Mouse (Mus musculus) neural tube, embryonic 12.5 days (tissue): Measurements from ENCODE around the gene Fgd2. TPM values are rescaled to one million over a fixed set of nuclear protein-coding genes. Genes with fewer than 3 reads are reported as not detected.
"Not testable (repeated sequence)": the region's sequence is repeated elsewhere in the genome, so short reads cannot be mapped to it uniquely, and the experiment has no call there.

ENCODE experiments used
- ATAC-seq: fragments of 200-750 bp; cut with Nextera tagmentation; 2 replicates; pipeline ENCODE4 v1.8.0; 2017; ENCODE audit warnings: low read depth, mild to moderate bottlenecking, moderate TSS enrichment, moderate library complexity; ENCODE audit not compliant: low FRiP score
- H3K27ac ChIP-seq: fragments of 300-500 bp; sonication (generic); 2 replicates; pipeline ENCODE4 v1.5.1; 2016
- H3K27me3 ChIP-seq: fragments of 300-500 bp; sonication (generic); replicated peaks from 2 replicates; pipeline ENCODE4 v1.6.1; 2016; ENCODE audit warnings: mild to moderate bottlenecking
- H3K36me3 ChIP-seq: fragments of 300-500 bp; sonication (generic); 2 replicates; pipeline ENCODE4 v1.6.1; 2016; ENCODE audit warnings: mild to moderate bottlenecking
- H3K4me1 ChIP-seq: fragments of 300-500 bp; sonication (generic); 2 replicates; pipeline ENCODE4 v1.6.1; 2016
- H3K4me2 ChIP-seq: fragments of 300-500 bp; sonication (generic); replicated peaks from 2 replicates; pipeline ENCODE4 v1.6.1; 2016; ENCODE audit warnings: mild to moderate bottlenecking
- H3K4me3 ChIP-seq: fragments of 300-500 bp; sonication (generic); 2 replicates; pipeline ENCODE4 v1.5.1; 2016
- H3K9ac ChIP-seq: fragments of 300-500 bp; sonication (generic); 2 replicates; pipeline ENCODE4 v1.6.1; 2016; ENCODE audit warnings: mild to moderate bottlenecking
- H3K9me3 ChIP-seq: fragments of 300-500 bp; sonication (generic); 2 replicates; pipeline ENCODE4 v1.6.1; 2016; ENCODE audit warnings: mild to moderate bottlenecking
- WGBS: fragments of 180-500 bp; shearing (Covaris S2); methylation state at CpG from one replicate; pipeline ENCODE4 v1.1.7; 2016; 5-methylcytosine and 5-hydroxymethylcytosine counted together
- polyA plus RNA-seq: library from polyadenylated mRNA; unstranded; fragments of >200 nt; fragmentation: Nextera tagmentation; extraction: Ambion mirVana; gene quantifications from 2 replicates; pipeline ENCODE4 v1.2.1, GENCODE M21; 2016

Fgd2 gene
- 3.7 and 4.2 TPM in 2 replicates for polyA plus RNA-seq

DNA sequence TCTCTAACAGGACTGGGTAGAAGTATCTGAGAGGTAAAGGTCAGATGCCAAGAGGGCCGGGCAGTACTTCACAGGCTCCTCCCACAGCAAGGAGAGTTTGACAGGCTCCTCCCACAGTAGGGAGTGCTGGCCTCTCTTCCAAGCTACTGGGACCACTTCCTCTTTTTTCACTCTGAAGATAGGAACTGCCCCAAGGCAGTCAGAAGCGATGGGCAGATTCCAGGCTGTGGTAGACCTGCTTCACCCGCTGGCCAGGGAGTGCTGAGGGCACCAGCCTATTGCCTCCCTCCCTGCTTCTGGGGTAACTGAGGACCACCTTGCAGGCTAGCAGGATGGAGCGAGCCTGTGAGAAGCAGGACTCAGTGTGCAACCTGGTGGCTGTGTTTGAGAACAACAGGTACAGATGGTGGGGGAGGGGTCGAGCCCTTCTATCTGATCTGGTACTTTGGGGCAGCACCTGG is at the start of gene Fgd2:
TSS of gene Fgd2 (plus strand) at position 154 of the 461 bp plus-strand sequence.
- WGBS: 20% methylated on average over 5 of the region's 5 CpGs
- no peak within 1 kb of the TSS for H3K9ac ChIP-seq
- no peaks in the 10 kb centered on the region for H3K36me3 ChIP-seq
- H3K4me1 ChIP-seq: peaks cover 19% of the 10 kb centered on the region
- ATAC-seq: no peak
- H3K27ac ChIP-seq: no peak within 1 kb of the TSS
- no peaks in the 10 kb centered on the region for H3K9me3 ChIP-seq
- no peak within 1 kb of the TSS for H3K4me3 ChIP-seq
- H3K4me2 ChIP-seq: no peak within 1 kb of the TSS
- no peaks in the 10 kb centered on the region for H3K27me3 ChIP-seq

DNA sequence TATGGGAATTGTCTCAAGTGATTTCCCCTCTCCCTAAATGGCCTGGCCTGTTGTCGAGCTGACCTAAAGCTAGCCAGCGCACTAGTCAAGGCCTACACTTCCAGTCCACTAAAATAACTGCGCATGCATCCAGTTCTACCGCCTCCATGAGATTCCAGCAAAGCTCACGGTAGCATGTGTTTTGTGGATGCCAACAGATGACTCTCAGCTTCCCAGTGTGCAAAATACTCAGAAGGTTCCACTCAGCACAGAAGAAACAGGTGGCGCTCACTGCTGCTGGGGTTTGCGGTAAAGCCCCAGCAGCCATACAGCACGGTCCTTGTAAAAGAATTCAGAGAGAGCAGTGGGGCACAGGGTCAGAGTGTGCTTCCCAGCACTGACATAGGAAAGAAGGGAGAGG is 49.1 kb upstream of the Fgd2 start:
- Histone ChIP-seq H3K4me2 (no peak overlapping the region), H3K4me3 (no peak overlapping the region), H3K4me1 (no peaks in the 10 kb centered on the region; the same call in 1 of the 2 replicates), H3K9ac (no peak overlapping the region), H3K27me3 (no peaks in the 10 kb centered on the region), H3K36me3 (no peaks in the 10 kb centered on the region), H3K9me3 (no peaks in the 10 kb centered on the region; the same call in 1 of the 2 replicates), H3K27ac (no peak overlapping the region)
- no peak for ATAC-seq
- 91% methylated on average over 8 of the region's 8 CpGs for WGBS

DNA sequence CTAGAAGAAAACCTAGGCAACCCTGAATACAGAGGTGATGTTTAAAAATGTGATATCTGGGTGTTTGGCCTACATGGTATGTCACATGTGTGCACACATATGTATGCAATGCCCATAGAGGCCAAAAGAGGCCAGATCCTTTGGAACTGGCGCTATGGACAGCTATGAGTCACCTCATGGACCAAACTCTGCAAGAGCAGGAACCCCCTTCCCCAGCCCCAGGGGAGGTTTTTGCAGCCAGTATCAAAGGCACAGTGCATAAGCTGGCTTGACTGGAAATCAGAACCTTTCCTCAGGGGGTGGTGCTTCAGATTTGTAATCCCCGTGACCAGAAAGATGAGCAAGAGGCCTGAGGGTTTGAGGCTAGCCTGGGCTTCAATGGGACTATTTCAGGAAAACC is 48.6 kb upstream of the Fgd2 start:
- no peak for ATAC-seq
- H3K9ac ChIP-seq: no peak overlapping the region
- H3K4me2 ChIP-seq: no peak overlapping the region
- H3K27me3 ChIP-seq: no peaks in the 10 kb centered on the region
- no peaks in the 10 kb centered on the region; the same call in 1 of the 2 replicates for H3K9me3 ChIP-seq
- 86% methylated on average over 2 of the region's 2 CpGs for WGBS
- no peaks in the 10 kb centered on the region; the same call in 1 of the 2 replicates for H3K4me1 ChIP-seq
- H3K36me3 ChIP-seq: no peaks in the 10 kb centered on the region
- no peak overlapping the region for H3K4me3 ChIP-seq
- no peak overlapping the region for H3K27ac ChIP-seq

DNA sequence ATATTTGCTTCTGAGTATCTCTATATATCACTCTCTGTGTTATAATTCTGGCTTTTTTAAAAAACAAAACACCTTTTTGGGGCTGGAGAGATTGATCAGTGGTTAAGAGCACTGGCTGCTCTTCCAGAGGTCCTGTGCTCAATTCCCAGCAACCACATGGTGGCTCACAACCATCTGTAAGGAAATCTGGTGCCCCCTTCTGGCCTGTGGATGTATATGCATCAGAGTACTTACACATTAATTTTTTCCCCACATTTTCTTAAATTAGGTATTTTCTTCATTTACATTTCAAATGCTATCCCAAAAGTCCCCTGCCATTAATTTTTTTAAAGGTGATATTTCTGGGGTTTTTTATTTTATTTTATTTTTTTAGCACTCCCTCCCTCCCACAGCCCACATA is 47.4 kb upstream of the Fgd2 start:
- no peak for ATAC-seq
- Histone ChIP-seq H3K9me3 (no peaks in the 10 kb centered on the region; the same call in 1 of the 2 replicates), H3K4me1 (no peaks in the 10 kb centered on the region; the same call in 1 of the 2 replicates)

DNA sequence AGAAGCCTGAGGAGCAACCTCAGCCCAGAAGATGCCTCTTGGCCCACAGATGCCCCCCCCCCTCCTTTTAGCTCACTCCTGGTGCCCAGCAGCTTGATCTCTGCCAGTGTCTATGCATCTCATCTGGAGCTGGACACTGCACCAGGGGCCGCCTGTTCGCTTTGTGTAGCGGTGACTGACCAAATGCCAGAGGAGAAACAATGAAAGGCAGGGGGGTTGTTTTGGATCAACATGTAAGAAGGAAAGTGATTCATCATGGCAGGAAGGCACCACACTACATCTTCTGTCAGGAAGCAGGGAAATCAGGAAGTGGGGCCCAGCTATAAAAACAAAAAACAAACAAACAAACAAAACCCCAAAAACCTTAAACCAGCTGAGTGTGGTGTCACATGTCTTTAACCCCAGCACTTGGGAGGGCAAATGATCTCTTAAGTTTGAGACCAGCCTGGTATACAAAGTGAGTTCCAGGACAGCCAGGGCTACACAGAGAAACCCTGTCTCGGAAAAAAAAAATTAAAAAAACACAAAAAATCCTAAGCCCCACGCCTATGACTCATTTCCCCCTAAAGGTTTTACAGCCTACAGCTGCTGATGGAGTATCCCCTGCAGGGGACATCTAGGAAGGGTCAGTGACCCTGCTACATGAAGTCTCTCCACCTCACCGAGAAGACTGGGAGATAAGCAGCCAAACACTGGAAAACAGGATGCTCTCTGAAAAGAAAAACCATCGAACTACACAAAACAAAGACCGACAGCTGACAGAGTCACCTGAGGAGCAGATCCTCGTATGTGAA is 44.8 kb upstream of the Fgd2 start:
- Histone ChIP-seq H3K4me2 (no peak overlapping the region), H3K4me3 (no peak overlapping the region), H3K27me3 (peaks cover 18% of the 10 kb centered on the region), H3K9me3 (no peaks in the 10 kb centered on the region; the same call in 1 of the 2 replicates), H3K9ac (no peak overlapping the region), H3K4me1 (peaks cover 4% of the 10 kb centered on the region; the same call in 1 of the 2 replicates), H3K36me3 (no peaks in the 10 kb centered on the region), H3K27ac (no peak overlapping the region)
- ATAC-seq: no peak
- 38% methylated on average over 9 of the region's 9 CpGs for WGBS

More for the DNA sequence above, 47.4 kb upstream of the Fgd2 start:
- Histone ChIP-seq H3K36me3 (no peaks in the 10 kb centered on the region), H3K27me3 (no peaks in the 10 kb centered on the region), H3K9ac (no peak overlapping the region), H3K4me2 (no peak overlapping the region), H3K27ac (no peak overlapping the region), H3K4me3 (no peak overlapping the region)

DNA sequence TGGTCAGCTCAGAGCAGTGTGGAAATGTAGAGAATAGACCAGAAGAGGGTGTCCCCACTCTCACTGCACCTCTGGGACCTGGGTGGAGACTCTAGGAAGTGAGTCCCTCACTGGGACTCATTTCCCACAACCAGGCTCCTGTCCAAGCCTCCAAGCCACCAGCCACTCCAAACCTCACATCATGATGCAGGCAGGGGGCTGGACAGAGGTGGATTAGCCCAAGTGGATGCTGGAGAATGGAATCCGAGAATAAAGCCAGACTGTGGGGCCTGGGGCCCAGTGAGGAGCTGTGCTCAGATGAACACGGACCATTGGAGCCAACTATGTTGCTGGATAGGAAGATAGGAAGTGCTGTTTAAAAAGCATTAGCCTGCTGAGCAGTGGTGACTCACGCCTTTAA is 43.8 kb upstream of the Fgd2 start:
- ATAC-seq: no peak
- Histone ChIP-seq H3K4me1 (peaks cover 7% of the 10 kb centered on the region; the same call in 1 of the 2 replicates), H3K27ac (no peak overlapping the region), H3K4me2 (no peak overlapping the region), H3K27me3 (peaks cover 28% of the 10 kb centered on the region), H3K4me3 (no peak overlapping the region), H3K9me3 (no peaks in the 10 kb centered on the region; the same call in 1 of the 2 replicates), H3K36me3 (no peaks in the 10 kb centered on the region), H3K9ac (no peak overlapping the region)
- 72% methylated on average over 3 of the region's 3 CpGs for WGBS

DNA sequence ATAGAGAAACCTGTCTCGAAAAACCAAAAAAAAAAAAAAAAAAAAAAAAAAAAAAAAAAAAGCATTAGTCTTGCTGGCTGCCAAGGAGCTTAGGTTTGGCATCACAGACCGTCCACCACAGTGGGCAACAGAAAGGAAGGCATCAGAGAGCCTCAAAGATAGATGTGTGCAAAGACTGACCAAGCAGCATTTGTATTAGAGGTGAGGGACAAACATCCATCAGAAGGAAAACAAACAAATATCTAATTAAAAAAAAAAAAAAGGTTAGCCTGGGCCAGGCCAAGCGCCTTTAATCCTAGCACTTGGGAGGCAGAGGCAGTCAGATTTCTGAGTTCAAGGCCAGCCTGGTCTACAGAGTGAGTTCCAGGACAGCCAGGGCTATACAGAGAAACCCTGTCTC is 43.3 kb upstream of the Fgd2 start, which contains the start of gene Pi16:
TSS of gene Pi16 (plus strand) at position 301 of the 400 bp plus-strand sequence.
- not testable (repeated sequence) for H3K9ac ChIP-seq, H3K36me3 ChIP-seq, H3K4me3 ChIP-seq, H3K4me2 ChIP-seq, ATAC-seq, H3K27ac ChIP-seq, H3K9me3 ChIP-seq
- WGBS: 97% methylated on average over 3 of the region's 3 CpGs
- Histone ChIP-seq H3K4me1 (peaks cover 12% of the 10 kb centered on the region), H3K27me3 (peaks cover 33% of the 10 kb centered on the region)

DNA sequence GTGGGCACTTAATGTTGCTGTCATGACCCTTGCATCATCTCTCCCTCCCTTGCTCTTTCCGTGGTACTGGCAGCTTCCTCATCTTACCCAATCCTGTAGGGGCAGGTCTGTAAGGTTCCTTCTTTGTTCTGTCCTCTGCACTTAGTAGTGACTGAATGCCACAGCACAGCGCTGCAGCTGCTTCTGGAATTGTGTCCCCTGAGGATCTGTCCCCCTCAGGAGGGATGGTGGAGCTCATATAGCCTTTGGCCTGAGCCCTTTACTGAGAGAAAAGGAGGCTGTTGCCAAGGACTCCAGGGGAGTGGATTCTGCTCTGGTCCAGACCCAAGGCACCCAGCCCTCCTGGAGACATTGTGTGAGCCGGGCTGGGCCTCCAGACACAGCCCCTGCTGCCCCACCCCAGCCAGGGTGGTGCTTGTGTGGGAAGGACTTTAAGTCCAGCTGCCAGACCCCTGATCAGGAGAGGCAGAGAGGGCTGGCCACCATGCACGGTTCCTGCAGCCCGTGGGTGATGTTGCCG is 41.9 kb upstream of the Fgd2 start:
- WGBS: 55% methylated on average over 6 of the region's 6 CpGs
- Histone ChIP-seq H3K9ac (no peak overlapping the region), H3K4me1 (peaks cover 15% of the 10 kb centered on the region), H3K36me3 (no peaks in the 10 kb centered on the region), H3K4me3 (no peak overlapping the region), H3K4me2 (no peak overlapping the region), H3K27me3 (peaks cover 45% of the 10 kb centered on the region), H3K9me3 (no peaks in the 10 kb centered on the region), H3K27ac (no peak overlapping the region)
- ATAC-seq: no peak

DNA sequence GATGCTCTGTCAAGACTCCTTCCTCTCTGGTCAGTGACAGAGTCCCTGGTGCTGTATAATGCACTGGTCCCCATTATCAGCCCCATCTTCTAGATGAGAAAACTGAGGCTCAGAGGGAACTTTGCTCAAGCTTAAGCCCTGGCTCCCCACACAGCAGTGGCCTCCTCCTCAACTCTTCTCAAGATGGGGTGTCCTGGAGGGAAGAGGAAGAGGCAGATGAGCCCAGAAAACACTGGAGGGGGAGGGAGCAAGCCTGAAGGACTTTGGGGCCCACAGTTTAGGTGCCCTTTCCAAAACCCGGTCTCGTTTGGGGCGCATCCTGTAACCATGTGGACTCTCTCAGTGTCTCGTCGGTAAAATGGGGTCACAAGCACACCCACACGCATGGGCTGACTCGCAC is 41.2 kb upstream of the Fgd2 start:
- Histone ChIP-seq H3K9ac (no peak overlapping the region), H3K4me3 (no peak overlapping the region), H3K4me1 (peaks cover 15% of the 10 kb centered on the region), H3K4me2 (no peak overlapping the region), H3K27me3 (peaks cover 50% of the 10 kb centered on the region), H3K9me3 (no peaks in the 10 kb centered on the region), H3K36me3 (no peaks in the 10 kb centered on the region), H3K27ac (no peak overlapping the region)
- no peak for ATAC-seq
- 92% methylated on average over 7 of the region's 7 CpGs for WGBS

DNA sequence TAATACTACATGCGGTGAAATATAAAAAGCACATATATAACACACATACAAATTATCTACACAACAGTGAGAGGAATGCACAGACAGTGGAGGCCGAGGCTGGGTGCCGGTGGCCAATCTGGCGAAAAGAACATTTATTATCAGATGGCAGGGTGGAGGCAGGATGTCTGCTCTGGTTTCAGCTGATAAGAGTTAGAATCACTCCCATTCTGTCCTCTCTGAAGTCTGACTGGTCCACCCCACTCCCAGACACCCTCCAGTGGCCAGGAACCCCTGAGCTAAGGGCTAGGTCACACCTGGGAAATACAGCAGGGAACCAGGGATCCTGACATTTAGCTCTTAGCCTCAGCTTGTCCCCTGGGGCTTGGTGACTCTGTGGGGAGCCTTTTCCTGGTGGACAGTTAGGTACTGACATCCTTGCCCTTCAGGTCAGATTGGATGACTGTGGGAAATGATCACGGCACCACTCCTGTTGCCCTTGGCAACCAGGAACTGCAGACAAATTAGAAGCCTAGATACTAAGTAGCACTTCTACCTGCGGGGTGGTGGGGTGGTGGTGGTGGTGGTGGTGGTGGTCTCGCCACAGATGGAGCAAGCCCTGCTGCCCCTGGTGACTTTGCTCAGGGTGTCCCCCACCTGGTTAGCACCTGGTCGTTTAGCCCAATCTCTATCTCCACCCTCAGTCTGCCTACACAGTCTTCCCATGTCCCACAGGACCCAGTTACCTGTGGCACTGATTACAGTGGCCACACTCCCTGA is 40.7 kb upstream of the Fgd2 start:
- Histone ChIP-seq H3K4me1 (peaks cover 15% of the 10 kb centered on the region), H3K27me3 (peaks cover 50% of the 10 kb centered on the region)

DNA sequence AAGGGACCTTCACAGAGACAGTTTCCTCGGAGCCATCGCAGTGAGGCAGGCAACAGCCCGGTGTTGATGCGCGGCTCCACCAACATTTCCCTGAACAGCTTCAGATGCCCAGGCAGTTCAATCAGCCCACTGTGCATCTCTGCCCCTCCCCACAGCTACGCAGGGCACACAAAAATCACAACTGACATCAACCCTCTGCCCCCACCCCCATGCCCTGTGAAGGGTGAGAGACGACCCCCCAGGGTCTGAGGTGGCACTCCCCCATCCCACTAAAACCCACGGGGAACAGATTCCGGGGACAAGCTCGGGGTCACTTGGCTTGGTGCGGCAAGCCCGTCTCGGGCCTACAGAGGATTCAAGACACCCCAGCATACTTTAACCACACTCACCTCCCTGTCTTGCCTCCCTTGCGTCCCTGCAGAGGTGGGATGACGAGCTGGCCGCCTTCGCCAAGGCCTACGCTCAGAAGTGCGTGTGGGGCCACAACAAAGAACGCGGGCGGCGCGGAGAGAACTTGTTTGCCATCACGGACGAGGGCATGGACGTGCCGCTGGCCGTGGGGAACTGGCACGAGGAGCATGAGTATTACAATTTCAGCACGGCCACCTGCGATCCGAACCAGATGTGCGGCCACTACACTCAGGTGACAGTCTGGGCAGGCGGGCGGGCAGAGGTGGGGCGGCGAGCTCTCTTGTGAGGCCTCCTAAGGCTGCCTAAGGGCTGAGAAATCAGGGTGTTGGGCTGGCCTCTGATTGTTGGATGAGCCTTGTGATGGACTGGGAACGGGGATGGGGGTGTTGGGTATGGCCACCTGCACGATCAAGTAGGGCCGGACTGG is 38.7 kb upstream of the Fgd2 start:
- ATAC-seq: no peak
- Histone ChIP-seq H3K4me2 (peak overlapping the region; percentile 38), H3K9ac (no peak overlapping the region), H3K27ac (no peak overlapping the region), H3K36me3 (no peaks in the 10 kb centered on the region), H3K4me3 (no peak overlapping the region; the same call in 1 of the 2 replicates), H3K4me1 (peaks cover 29% of the 10 kb centered on the region), H3K9me3 (no peaks in the 10 kb centered on the region), H3K27me3 (peaks cover 57% of the 10 kb centered on the region)
- 11% methylated on average over 41 of the region's 41 CpGs for WGBS

More for the DNA sequence above, 40.7 kb upstream of the Fgd2 start:
- H3K4me3 ChIP-seq: no peak overlapping the region
- no peak overlapping the region for H3K4me2 ChIP-seq
- no peak for ATAC-seq
- no peak overlapping the region for H3K27ac ChIP-seq
- no peak overlapping the region for H3K9ac ChIP-seq
- no peaks in the 10 kb centered on the region for H3K9me3 ChIP-seq
- WGBS: 73% methylated on average over 8 of the region's 8 CpGs
- no peaks in the 10 kb centered on the region for H3K36me3 ChIP-seq
